Mouse (Mus musculus) heart, embryonic 14.5 days (tissue): ENCODE data around the gene Efs. TPM values are rescaled to one million over a fixed set of nuclear protein-coding genes. Genes with fewer than 3 reads are reported as not detected.

Source experiments
- microRNA counts: library from miRNA; unstranded; fragments of <30 nt; microRNA quantifications from one replicate; lab custom pipeline; 2016
- microRNA-seq: library from miRNA; unstranded; fragments of <30 nt; microRNA quantifications from one replicate; pipeline ENCODE4, GENCODE M21; 2016
- polyA plus RNA-seq: library from polyadenylated mRNA; unstranded; fragments of >200 nt; fragmentation: Nextera tagmentation; extraction: Ambion mirVana; gene quantifications from 2 replicates; pipeline ENCODE4 v1.2.1, GENCODE M21; 2014

Gene Efs
- polyA plus RNA-seq, 1 experiment from 2014 or later, result 14.6 TPM

MicroRNA genes within 50 kb of the gene (microRNA counts, 519-probe panel; counts per million panel counts)
- microRNA mmu-miR-208a (lab: Ali Mortazavi, UCI), result 8,177 counts per million, percentile 98 among the panel's probes with 10 or more counts
- microRNA mmu-miR-208b (lab: Ali Mortazavi, UCI), result 9,413 counts per million, percentile 100 among the panel's probes with 10 or more counts

Small RNA genes within 50 kb of the gene (microRNA-seq; reads per million reads assigned to microRNA genes)
- gene Mir208a (7,914 reads per million, percentile 95 among the genes with 10 or more reads in this experiment), gene Mir208b (80,223 reads per million, percentile 99 among the genes with 10 or more reads in this experiment)

Other genes starting within 250 kb of the Efs start
- 47.3 and 49.8 TPM in 2 replicates for gene 1700123O20Rik, start 239.9 kb downstream of the Efs start, polyA plus RNA-seq
- gene Acin1, start 239.2 kb downstream of the Efs start, polyA plus RNA-seq, result 69.1 and 81.1 TPM in 2 replicates
- gene Gm29776, start 227.3 kb downstream of the Efs start, polyA plus RNA-seq, result 0.30 and 0.35 TPM in 2 replicates
- not detected in 2 replicates for gene Cebpe, start 214.0 kb downstream of the Efs start, polyA plus RNA-seq
- 5.0 and 5.1 TPM in 2 replicates for gene Slc7a8, start 144.2 kb downstream of the Efs start, polyA plus RNA-seq
- gene Rnf212b, start 112.0 kb downstream of the Efs start, polyA plus RNA-seq, result not detected in 2 replicates
- 8.2 and 9.5 TPM in 2 replicates for gene Homez, start 55.2 kb downstream of the Efs start, polyA plus RNA-seq
- 1.7 and 1.9 TPM in 2 replicates for gene Ppp1r3e, start 48.6 kb downstream of the Efs start, polyA plus RNA-seq
- 3.0 and 4.3 TPM in 2 replicates for gene Bcl2l2, start 42.7 kb downstream of the Efs start, polyA plus RNA-seq
- not detected in 2 replicates for gene Gm20521, start 42.7 kb downstream of the Efs start, polyA plus RNA-seq
- gene Pabpn1, start 33.6 kb downstream of the Efs start, polyA plus RNA-seq, result 80.6 and 83.8 TPM in 2 replicates
- gene Slc22a17, start 13.0 kb downstream of the Efs start, polyA plus RNA-seq, result 18.5 and 25.6 TPM in 2 replicates
- gene Il25, start 6.6 kb upstream of the Efs start, polyA plus RNA-seq, result not detected in 2 replicates
- 0.58 and 0.72 TPM in 2 replicates for gene Cmtm5, start 10.1 kb upstream of the Efs start, polyA plus RNA-seq
- gene Myh6, start 40.8 kb upstream of the Efs start, polyA plus RNA-seq, result 2,542 and 2,728 TPM in 2 replicates
- gene Gm17428, start 50.8 kb upstream of the Efs start, polyA plus RNA-seq, result not detected in 2 replicates
- 5,319 and 5,796 TPM in 2 replicates for gene Myh7, start 68.5 kb upstream of the Efs start, polyA plus RNA-seq
- gene Ngdn, start 89.3 kb upstream of the Efs start, polyA plus RNA-seq, result 53.8 and 54.9 TPM in 2 replicates
- 2.6 and 3.0 TPM in 2 replicates for gene Zfhx2, start 166.2 kb upstream of the Efs start, polyA plus RNA-seq
- gene Thtpa, start 168.7 kb upstream of the Efs start, polyA plus RNA-seq, result 12.8 and 15.1 TPM in 2 replicates
- 7.6 and 8.6 TPM in 2 replicates for gene Ap1g2, start 180.5 kb upstream of the Efs start, polyA plus RNA-seq
- 0.05 and 0.18 TPM in 2 replicates for gene Jph4, start 190.8 kb upstream of the Efs start, polyA plus RNA-seq